Mouse (Mus musculus) hindbrain, embryonic 13.5 days (tissue): ENCODE measurements around the gene Tcte3. TPM values are rescaled to one million over a fixed set of nuclear protein-coding genes. Genes with fewer than 3 reads are reported as not detected.
"Not testable (repeated sequence)": the region's sequence is repeated elsewhere in the genome, so short reads cannot be mapped to it uniquely, and the experiment has no call there.

ENCODE experiments used
- ATAC-seq: fragments of 200-750 bp; cut with Nextera tagmentation; 2 replicates; pipeline ENCODE4 v1.8.0; 2017; ENCODE audit warnings: moderate TSS enrichment; ENCODE audit not compliant: low FRiP score
- H3K27ac ChIP-seq: fragments of 300-500 bp; sonication (generic); 2 replicates; pipeline ENCODE4 v1.5.1; 2015; ENCODE audit warnings: inconsistent platforms, mild to moderate bottlenecking, moderate library complexity
- H3K27me3 ChIP-seq: fragments of 300-500 bp; sonication (generic); 2 replicates; pipeline ENCODE4 v1.6.1; 2015; ENCODE audit warnings: mild to moderate bottlenecking, inconsistent platforms
- H3K36me3 ChIP-seq: fragments of 300-500 bp; sonication (generic); 2 replicates; pipeline ENCODE4 v1.6.1; 2015; ENCODE audit warnings: mild to moderate bottlenecking, inconsistent platforms
- H3K4me1 ChIP-seq: fragments of 300-500 bp; sonication (generic); replicated peaks from 2 replicates; pipeline ENCODE4 v1.6.1; 2015; ENCODE audit warnings: inconsistent platforms
- H3K4me2 ChIP-seq: fragments of 300-500 bp; sonication (generic); 2 replicates; pipeline ENCODE4 v1.6.1; 2015; ENCODE audit warnings: inconsistent platforms, mild to moderate bottlenecking, moderate library complexity
- H3K4me3 ChIP-seq: fragments of 300-500 bp; sonication (generic); 2 replicates; pipeline ENCODE4 v1.5.1; 2015; ENCODE audit warnings: mild to moderate bottlenecking, inconsistent platforms
- H3K9ac ChIP-seq: fragments of 300-500 bp; sonication (generic); 2 replicates; pipeline ENCODE4 v1.6.1; 2015; ENCODE audit warnings: mild to moderate bottlenecking, inconsistent platforms
- H3K9me3 ChIP-seq: fragments of 300-500 bp; sonication (generic); 2 replicates; pipeline ENCODE4 v1.6.1; 2016; ENCODE audit warnings: inconsistent platforms
- WGBS: fragments of 180-500 bp; shearing (Covaris S2); methylation state at CpG from one replicate; pipeline ENCODE4 v1.1.7; 2015; 5-methylcytosine and 5-hydroxymethylcytosine counted together
- polyA plus RNA-seq: library from polyadenylated mRNA; unstranded; fragments of >200 nt; fragmentation: Nextera tagmentation; extraction: Ambion mirVana; gene quantifications from 2 replicates; pipeline ENCODE4 v1.2.1, GENCODE M21; 2015

The Tcte3 gene
- polyA plus RNA-seq, 1 experiment from 2014 or later: not detected

GRCm38 (mm10) chr17:15024502-15025193 is 16.6 kb downstream of the Tcte3 start:
- H3K36me3 ChIP-seq, H3K4me3 ChIP-seq, H3K9me3 ChIP-seq, H3K27me3 ChIP-seq, H3K9ac ChIP-seq, H3K27ac ChIP-seq, H3K4me2 ChIP-seq, H3K4me1 ChIP-seq: not testable (repeated sequence)
- ATAC-seq: peak; percentile 93
- WGBS: no CpG with 5 or more reads among the region's 48 CpGs

GRCm38 (mm10) chr17:15023878-15024492 is 17.3 kb downstream of the Tcte3 start:
- H3K27me3 ChIP-seq, H3K27ac ChIP-seq, H3K4me2 ChIP-seq, H3K9ac ChIP-seq, H3K36me3 ChIP-seq, H3K4me3 ChIP-seq, H3K9me3 ChIP-seq, H3K4me1 ChIP-seq: not testable (repeated sequence)
- no CpG with 5 or more reads among the region's 97 CpGs for WGBS
- ATAC-seq: peak; percentile 79

GRCm38 (mm10) chr17:15021503-15022220 is 19.6 kb downstream of the Tcte3 start:
- not testable (repeated sequence) for H3K4me2 ChIP-seq, ATAC-seq

GRCm38 (mm10) chr17:15009706-15010413 is 31.4 kb downstream of the Tcte3 start, which contains the start of gene Gm3435:
Gm3435 (plus strand) TSS chr17:15010176.
- ATAC-seq: peak; percentile 98
- whole genome bisulfite sequencing: no CpG with 5 or more reads among the region's 60 CpGs
- H3K27ac ChIP-seq, H3K9ac ChIP-seq, H3K27me3 ChIP-seq, H3K4me1 ChIP-seq, H3K36me3 ChIP-seq, H3K9me3 ChIP-seq, H3K4me3 ChIP-seq, H3K4me2 ChIP-seq: not testable (repeated sequence)

More at GRCm38 (mm10) chr17:15021503-15022220, 19.6 kb downstream of the Tcte3 start:
- H3K36me3 ChIP-seq, H3K27ac ChIP-seq, H3K9ac ChIP-seq, H3K4me1 ChIP-seq, H3K27me3 ChIP-seq, H3K4me3 ChIP-seq, H3K9me3 ChIP-seq: not testable (repeated sequence)
- 72% methylated on average over 3 of the region's 3 CpGs for WGBS

GRCm38 (mm10) chr17:15009088-15009487 is 32.2 kb downstream of the Tcte3 start:
- H3K36me3 ChIP-seq, H3K4me2 ChIP-seq, H3K27ac ChIP-seq, H3K9ac ChIP-seq, ATAC-seq, H3K27me3 ChIP-seq, H3K4me1 ChIP-seq, H3K4me3 ChIP-seq, H3K9me3 ChIP-seq: not testable (repeated sequence)
- no CpG with 5 or more reads among the region's 3 CpGs for WGBS

- H3K4me2 ChIP-seq, ATAC-seq, H3K9ac ChIP-seq, H3K27me3 ChIP-seq, H3K36me3 ChIP-seq, H3K4me3 ChIP-seq, H3K9me3 ChIP-seq, H3K4me1 ChIP-seq, H3K27ac ChIP-seq: not testable (repeated sequence)
- no CpG with 5 or more reads among the region's 4 CpGs for WGBS
Observed at GRCm38 (mm10) chr17:15000047-15000446, 41.2 kb downstream of the Tcte3 start.

- H3K9me3 ChIP-seq, ATAC-seq, H3K36me3 ChIP-seq, H3K4me1 ChIP-seq, H3K4me3 ChIP-seq, H3K27me3 ChIP-seq, H3K9ac ChIP-seq, H3K27ac ChIP-seq, H3K4me2 ChIP-seq: not testable (repeated sequence)
- no CpG with 5 or more reads among the region's 5 CpGs for WGBS
Observed at GRCm38 (mm10) chr17:14994140-14994539, 47.1 kb downstream of the Tcte3 start.

GRCm38 (mm10) chr17:14993139-14993832 is 48.0 kb downstream of the Tcte3 start:
- H3K4me3 ChIP-seq, H3K9ac ChIP-seq, H3K27me3 ChIP-seq, H3K9me3 ChIP-seq, H3K4me2 ChIP-seq, H3K36me3 ChIP-seq, H3K4me1 ChIP-seq, H3K27ac ChIP-seq: not testable (repeated sequence)
- WGBS: no CpG with 5 or more reads among the region's 47 CpGs
- peak; percentile 90 for ATAC-seq

- not testable (repeated sequence) for H3K36me3 ChIP-seq, H3K9ac ChIP-seq, H3K4me3 ChIP-seq, H3K9me3 ChIP-seq, H3K4me2 ChIP-seq, H3K27me3 ChIP-seq, H3K4me1 ChIP-seq, H3K27ac ChIP-seq
- WGBS: no CpG with 5 or more reads among the region's 98 CpGs
- ATAC-seq: peak; percentile 78
Observed at GRCm38 (mm10) chr17:14992522-14993138, 48.7 kb downstream of the Tcte3 start.

- not testable (repeated sequence) for H3K27me3 ChIP-seq, H3K36me3 ChIP-seq, H3K9ac ChIP-seq, H3K4me1 ChIP-seq, H3K27ac ChIP-seq, H3K4me3 ChIP-seq, H3K9me3 ChIP-seq, H3K4me2 ChIP-seq, ATAC-seq
- WGBS: 71% methylated on average over 4 of the region's 5 CpGs
Observed at GRCm38 (mm10) chr17:14990116-14990702, 51.1 kb downstream of the Tcte3 start.

- not testable (repeated sequence) for H3K9me3 ChIP-seq, H3K27ac ChIP-seq, H3K9ac ChIP-seq, H3K36me3 ChIP-seq, H3K4me1 ChIP-seq, H3K27me3 ChIP-seq
- peak within 1 kb of the TSS; percentile 40 for H3K4me2 ChIP-seq
- peak; percentile 99 for ATAC-seq
- no CpG with 5 or more reads among the region's 60 CpGs for WGBS
- H3K4me3 ChIP-seq: 0 out of 2 replicates have a peak within 1 kb of the TSS, but pooled peaks have one; percentile 21
Observed at GRCm38 (mm10) chr17:14978362-14979038, 62.8 kb downstream of the Tcte3 start, which contains the start of the genes 9030025P20Rik and Gm3417. 9030025P20Rik (plus strand) TSS chr17:14978468. Gm3417 (minus strand) TSS chr17:14978790.
